Mouse (Mus musculus) spleen, postnatal 10 days (tissue): ENCODE data around the gene Lad1.

Experiments
- DNase-seq, 2 experiments: peaks; one replicate each; pipeline ENCODE4 v3.0.0; 2021 to 2022; ENCODE audit warnings: low spot score in 2 of 2

Lad1 gene

GRCm38 (mm10) chr1:135807546-135807945 lies 10.9 kb upstream of the Lad1 start:
- DNase-seq: no peak

GRCm38 (mm10) chr1:135810180-135810579 lies 8.2 kb upstream of the Lad1 start:
- DNase-seq: no peak

- peak; percentile 84 to 90 for DNase-seq
These were observed 7.3 kb upstream of the Lad1 start for GRCm38 (mm10) chr1:135811016-135811646.

GRCm38 (mm10) chr1:135812205-135812604 lies 6.2 kb upstream of the Lad1 start:
- DNase-seq: no peak

- no peak for DNase-seq
These were observed 5.8 kb upstream of the Lad1 start for GRCm38 (mm10) chr1:135812618-135813017.

- no peak for DNase-seq
These were observed 5.3 kb upstream of the Lad1 start for GRCm38 (mm10) chr1:135813071-135813470.

- no peak for DNase-seq
These were observed 4.6 kb upstream of the Lad1 start for GRCm38 (mm10) chr1:135813687-135814395.

- DNase-seq: no peak
These were observed 3.9 kb upstream of the Lad1 start for GRCm38 (mm10) chr1:135814531-135814930.

GRCm38 (mm10) chr1:135817595-135817994 lies 803 bp upstream of the Lad1 start:
- no peak for DNase-seq

- DNase-seq: no peak
These were observed 1.7 kb downstream of the Lad1 start for GRCm38 (mm10) chr1:135820071-135820470.

- DNase-seq: no peak
These were observed 2.5 kb downstream of the Lad1 start for GRCm38 (mm10) chr1:135820736-135821364.

- DNase-seq: no peak
These were observed 3.4 kb downstream of the Lad1 start for GRCm38 (mm10) chr1:135821780-135822179.

GRCm38 (mm10) chr1:135828918-135829317 lies 10.5 kb downstream of the Lad1 start:
- peak in 1 of 2 experiments; percentile 48 for DNase-seq

- no peak for DNase-seq
These were observed 15.9 kb downstream of the Lad1 start for GRCm38 (mm10) chr1:135834206-135834859.

- no peak for DNase-seq
These were observed 16.6 kb downstream of the Lad1 start for GRCm38 (mm10) chr1:135834983-135835382.

GRCm38 (mm10) chr1:135835716-135836483 lies 17.5 kb downstream of the Lad1 start, which contains the start of gene Tnnt2:
TSS of gene Tnnt2 (plus strand) at chr1:135836354.
- no peak for DNase-seq

GRCm38 (mm10) chr1:135838626-135839025 lies 20.2 kb downstream of the Lad1 start:
- DNase-seq: no peak

- no peak for DNase-seq
These were observed 20.7 kb downstream of the Lad1 start for GRCm38 (mm10) chr1:135839065-135839464.

GRCm38 (mm10) chr1:135840675-135841395 lies 22.4 kb downstream of the Lad1 start:
- no peak for DNase-seq

- DNase-seq: no peak
These were observed 25.3 kb downstream of the Lad1 start for GRCm38 (mm10) chr1:135843519-135844262.
